In the genomic region with DNA sequence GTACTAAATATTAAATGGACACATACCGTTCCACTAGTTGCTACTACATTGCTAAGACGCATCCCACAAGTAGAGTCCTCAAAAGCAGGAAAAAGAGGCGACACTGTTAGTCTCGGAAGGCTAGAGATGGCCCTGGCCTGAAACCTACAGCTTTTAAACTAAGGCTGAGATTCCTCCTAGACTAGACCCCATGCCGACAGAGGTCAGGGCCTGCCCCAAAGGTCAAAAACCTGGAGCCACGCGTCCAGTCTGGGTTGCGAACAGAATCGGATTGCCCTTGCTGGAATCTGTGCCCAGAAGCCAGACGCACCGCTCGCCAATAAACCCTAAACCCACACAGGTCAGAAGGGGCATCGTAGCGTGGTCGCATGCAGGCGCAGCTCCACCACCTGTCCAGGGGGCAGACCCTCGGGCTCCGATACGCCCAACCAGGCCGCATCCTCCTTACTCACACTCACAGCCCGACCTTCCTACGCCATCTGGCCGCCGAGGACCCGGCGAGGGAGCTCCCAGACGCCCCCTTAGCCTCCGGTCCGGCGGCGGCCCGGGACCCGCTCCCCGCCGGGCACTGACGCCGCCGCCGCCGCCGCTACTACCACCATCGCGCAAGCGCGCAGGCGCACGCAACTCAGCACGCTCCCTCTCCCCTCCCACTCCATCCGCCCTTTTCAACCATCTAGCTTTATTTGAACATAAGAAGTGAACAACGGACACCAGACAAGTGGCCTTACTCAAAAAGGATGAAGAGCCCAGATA, we compare ENCODE assay signal across 8 mouse cellular contexts. TPM values are rescaled to one million over a fixed set of nuclear protein-coding genes. Genes with fewer than 3 reads are reported as not detected.
DNase-seq lines count a peak whose midpoint lies in the region; ATAC-seq and TF ChIP-seq lines count a peak whose summit lies in the region.

A gene (minus strand): TSS at position 609 of the 756 bp plus-strand sequence.

- peak within 1 kb of the TSS; percentile 91 for H3K9ac ChIP-seq in hindbrain, postnatal 0 days (replicated peaks; ENCODE audit: low read length)

- peak within 1 kb of the TSS; percentile 93 for H3K27ac ChIP-seq in gastrocnemius, adult 2 months
- H3K27ac ChIP-seq in hindbrain, postnatal 0 days = peak within 1 kb of the TSS; percentile 81

- H3K4me2 ChIP-seq in hindbrain, postnatal 0 days (ENCODE audit: low read depth, low read length) = peak within 1 kb of the TSS; percentile 80

- H3K27me3 ChIP-seq in hindbrain, postnatal 0 days (ENCODE audit: insufficient read depth, low read length) = no peaks in the 10 kb centered on the region
- no peaks in the 10 kb centered on the region for H3K27me3 ChIP-seq in megakaryocyte, embryonic 14.5 days (replicated peaks)

- H3K4me3 ChIP-seq in gastrocnemius, adult 2 months = peak within 1 kb of the TSS; percentile 99
- H3K4me3 ChIP-seq in hindbrain, postnatal 0 days (ENCODE audit: low read length) = peak within 1 kb of the TSS; percentile 94
- H3K4me3 ChIP-seq in megakaryocyte, embryonic 14.5 days (replicated peaks) = peak within 1 kb of the TSS; percentile 100

- peak; percentile 71 for ATAC-seq in common myeloid progenitor, adult 5-6 weeks (replicated peaks; ENCODE audit: low read depth, poor library complexity, severe bottlenecking)
- ATAC-seq in hindbrain, postnatal 0 days = peak; percentile 91

- peaks cover 7% of the 10 kb centered on the region for H3K4me1 ChIP-seq in hindbrain, postnatal 0 days (ENCODE audit: insufficient read depth, low read length)
- H3K4me1 ChIP-seq in megakaryocyte, embryonic 14.5 days = peaks cover 56% of the 10 kb centered on the region

- H3K9me3 ChIP-seq in hindbrain, postnatal 0 days (ENCODE audit: low read length) = no peaks in the 10 kb centered on the region
- H3K9me3 ChIP-seq in megakaryocyte, embryonic 14.5 days = no peaks in the 10 kb centered on the region

- TF ChIP-seq CTCF in gastrocnemius, adult 2 months (IDR thresholded peaks at IDR 0.05) = no peak
- TF ChIP-seq CTCF in hindbrain, postnatal 0 days (IDR thresholded peaks at IDR 0.05; ENCODE audit: low read depth) = 0 out of 2 replicates have a peak, but pooled peaks have one; percentile 4

- under 1% methylated on average over 49 of the region's 50 CpGs for WGBS in hindbrain, postnatal 0 days

- no peaks in the 10 kb centered on the region for H3K36me3 ChIP-seq in hindbrain, postnatal 0 days (ENCODE audit: insufficient read depth, low read length)
- peaks cover 9% of the 10 kb centered on the region for H3K36me3 ChIP-seq in megakaryocyte, embryonic 14.5 days (replicated peaks; ENCODE audit: low read length)

- intact Hi-C loops in gastrocnemius, adult 2 months (cut with DNase I) = loop anchor here (2.0 kb wide), 1 partner anchor 25 kb away; no protein-coding TSS in a partner anchor

- DNase-seq in ZHBTc4 (ENCODE audit: low read depth, low spot score) = peak; percentile 96
- peak; percentile 93 for DNase-seq in gastrocnemius, adult 2 months
- peak; percentile 94 for DNase-seq in hindbrain, postnatal 0 days (ENCODE audit: low spot score)
- peak; percentile 63 to 83 for DNase-seq in left cerebral cortex, adult 8-10 months (ENCODE audit: low spot score in 2 of 2)
- DNase-seq in right cerebral cortex, postnatal 10 days (ENCODE audit: low spot score in 2 of 2) = peak; percentile 90 to 91
- peak; percentile 78 for DNase-seq in urinary bladder, postnatal 25 days (ENCODE audit: low spot score)

RNA-seq across cellular contexts. Expression of the gene that starts here (rescaled TPM):
- 81.8 and 174 TPM in 2 replicates for total RNA-seq in common myeloid progenitor, adult 5-6 weeks (2017)
- 100 to 1,000 TPM; 635 to 796 TPM for total RNA-seq in gastrocnemius, adult 2 months (2021)
- total RNA-seq in hindbrain, postnatal 0 days (2014; rRNA removed) = 58.9 and 61.5 TPM in 2 replicates
- 40.3 and 41.6 TPM in 2 replicates for polyA plus RNA-seq in hindbrain, postnatal 0 days (2015; fragmentation: Nextera tagmentation; extraction: Ambion mirVana)
- 100 to 1,000 TPM; 163 to 184 (median 173) TPM for total RNA-seq in left cerebral cortex, adult 8-10 months (2022)
- 1.5 and 7.7 TPM in 2 replicates for polyA plus RNA-seq in megakaryocyte, embryonic 14.5 days (2012; ENCODE audit: insufficient read depth, low replicate concordance)

Comparison
In these comparisons a context has a peak if more than half of its experiments do, and no peak if none do; other contexts are left out.
1. Peak in every context shown above with its lines: DNase-seq, ATAC-seq, H3K4me3 ChIP-seq and H3K27ac ChIP-seq.